Mouse (Mus musculus) thymus, adult 2 months (tissue): ENCODE measurements around the gene Shank2.

Experiments
- CTCF ChIP-seq: fragments of 200-500 bp; IDR thresholded peaks from 2 replicates; pipeline ENCODE4 v1.5.1; 2012; ENCODE audit warnings: mild to moderate bottlenecking, control low read depth, low read length, moderate library complexity, borderline replicate concordance; ENCODE audit not compliant: control insufficient read depth, poor library complexity, insufficient read depth; ENCODE audit errors: extremely low read depth
- POLR2A ChIP-seq: fragments of 200-500 bp; IDR thresholded peaks from 2 replicates; pipeline ENCODE4 v1.6.1; 2012; ENCODE audit warnings: mild to moderate bottlenecking, low read length, control low read depth, moderate library complexity; ENCODE audit not compliant: control insufficient read depth, poor library complexity, insufficient read depth; ENCODE audit errors: extremely low read depth

DNA sequence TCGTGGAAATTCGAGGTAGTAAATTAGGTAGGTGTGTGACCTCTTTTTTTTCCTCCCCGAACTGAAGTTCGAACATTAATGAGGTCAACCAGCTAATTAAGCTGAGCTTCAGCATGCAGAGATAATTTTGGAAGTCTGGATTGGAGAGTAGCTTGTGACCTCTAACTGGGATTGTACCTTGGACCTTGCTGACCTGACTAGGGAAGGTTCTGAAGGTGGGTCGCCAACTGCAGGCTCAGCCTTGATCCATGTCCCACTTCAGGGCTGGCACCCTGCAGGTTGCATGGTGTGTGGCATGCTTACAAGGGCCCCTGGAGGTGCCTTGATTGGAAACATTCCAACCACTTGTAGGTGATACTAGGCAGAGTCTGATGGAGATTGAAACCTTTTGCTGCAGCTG, 21.7 kb upstream of the Shank2 start:
- TF ChIP-seq POLR2A (no peak), CTCF (no peak)
